Comparison of ENCODE assay signal across 22 mouse cellular contexts in genomic region chr2:146314751-146315150, GRCm38 (mm10).
DNase-seq lines count a peak whose midpoint lies in the region; ATAC-seq lines count a peak whose summit lies in the region.
"Had no signal": no experiment of that assay in that cellular context is flagged by ENCODE, and none has a peak within 500 bp of the region (broad histone marks: within the 10 kb centered on the region; RNA-seq: fewer than 3 reads in every experiment).

No protein-coding gene starts in this region.

- H3K27ac ChIP-seq in midbrain, embryonic 12.5 days (replicated peaks), result 0 out of 2 replicates have a peak overlapping the region, but pooled peaks have one; percentile 3
- no peak overlapping the region; the same call in 1 of the 2 replicates for H3K27ac ChIP-seq in midbrain, embryonic 13.5 days
- H3K27ac ChIP-seq: embryonic facial prominence, embryonic 12.5 days; forebrain, embryonic 12.5 days; hindbrain, embryonic 12.5 days; limb, embryonic 12.5 days; liver, embryonic 12.5 days; midbrain, embryonic 15.5 days had no signal

- DNase-seq in kidney, adult 8-10 months, result peak; percentile 21 to 35
- peak; percentile 10 for DNase-seq in kidney, postnatal 10 days
- no peak for DNase-seq in gastrocnemius, postnatal 36 days
- no peak for DNase-seq in layer of hippocampus, adult 18-20 months (ENCODE audit: low spot score in 2 of 2)
- DNase-seq: adrenal gland, postnatal 10 days; B cell, adult 2 months; cerebellum, adult 9-11 months; lung, adult 2 months; right cerebral cortex, adult 18-20 months; right cerebral cortex, postnatal 4 days had no signal

- H3K9ac ChIP-seq in midbrain, embryonic 12.5 days (replicated peaks), result no peak overlapping the region
- no peak overlapping the region for H3K9ac ChIP-seq in midbrain, embryonic 13.5 days (replicated peaks)
- H3K9ac ChIP-seq: embryonic facial prominence, embryonic 12.5 days; forebrain, embryonic 12.5 days; hindbrain, embryonic 12.5 days; limb, embryonic 12.5 days; liver, embryonic 12.5 days; midbrain, embryonic 15.5 days had no signal

- no peak overlapping the region for H3K4me3 ChIP-seq in midbrain, embryonic 12.5 days
- no peak overlapping the region for H3K4me3 ChIP-seq in midbrain, embryonic 13.5 days (replicated peaks)
- H3K4me3 ChIP-seq: embryonic facial prominence, embryonic 12.5 days; forebrain, embryonic 12.5 days; hindbrain, embryonic 12.5 days; limb, embryonic 12.5 days; liver, embryonic 12.5 days; midbrain, embryonic 15.5 days had no signal

- H3K36me3 ChIP-seq in midbrain, embryonic 12.5 days, result no peaks in the 10 kb centered on the region
- H3K36me3 ChIP-seq in midbrain, embryonic 13.5 days, result no peaks in the 10 kb centered on the region
- H3K36me3 ChIP-seq: embryonic facial prominence, embryonic 12.5 days; forebrain, embryonic 12.5 days; hindbrain, embryonic 12.5 days; limb, embryonic 12.5 days; midbrain, embryonic 15.5 days had no signal

- H3K27me3 ChIP-seq in midbrain, embryonic 12.5 days, result no peaks in the 10 kb centered on the region
- peaks cover 3% of the 10 kb centered on the region; the same call in 1 of the 2 replicates for H3K27me3 ChIP-seq in midbrain, embryonic 13.5 days
- H3K27me3 ChIP-seq: CH12.LX; embryonic facial prominence, embryonic 12.5 days; forebrain, embryonic 12.5 days; hindbrain, embryonic 12.5 days; limb, embryonic 12.5 days; liver, embryonic 12.5 days; midbrain, embryonic 15.5 days had no signal

- ATAC-seq in midbrain, embryonic 12.5 days (ENCODE audit: low FRiP score, low read depth), result no peak
- ATAC-seq in midbrain, embryonic 13.5 days, result no peak
- ATAC-seq in frontal cortex, adult (ENCODE audit: low TSS enrichment), result no peak
- ATAC-seq: activated CD4-positive, CD25-positive, alpha-beta regulatory T cell, adult 4 months; liver, embryonic 12.5 days; midbrain, embryonic 15.5 days had no signal

- no peak overlapping the region for H3K4me2 ChIP-seq in midbrain, embryonic 12.5 days (replicated peaks)
- H3K4me2 ChIP-seq in midbrain, embryonic 13.5 days (replicated peaks), result no peak overlapping the region
- H3K4me2 ChIP-seq: embryonic facial prominence, embryonic 12.5 days; forebrain, embryonic 12.5 days; hindbrain, embryonic 12.5 days; limb, embryonic 12.5 days; liver, embryonic 12.5 days; midbrain, embryonic 15.5 days had no signal

- H3K4me1 ChIP-seq in midbrain, embryonic 12.5 days, result peaks cover 14% of the 10 kb centered on the region; the same call in 1 of the 2 replicates
- peaks cover 4% of the 10 kb centered on the region for H3K4me1 ChIP-seq in midbrain, embryonic 13.5 days (replicated peaks)
- H3K4me1 ChIP-seq: embryonic facial prominence, embryonic 12.5 days; limb, embryonic 12.5 days; liver, embryonic 12.5 days; midbrain, embryonic 15.5 days had no signal

- H3K9me3 ChIP-seq in midbrain, embryonic 12.5 days, result no peaks in the 10 kb centered on the region
- H3K9me3 ChIP-seq in midbrain, embryonic 13.5 days, result no peaks in the 10 kb centered on the region
- H3K9me3 ChIP-seq: embryonic facial prominence, embryonic 12.5 days; forebrain, embryonic 12.5 days; G1E; hindbrain, embryonic 12.5 days; limb, embryonic 12.5 days; liver, embryonic 12.5 days; midbrain, embryonic 15.5 days had no signal

- WGBS in midbrain, embryonic 12.5 days, result 88% methylated on average over 5 of the region's 5 CpGs
- WGBS in midbrain, embryonic 13.5 days, result 85% methylated on average over 5 of the region's 5 CpGs

- intact Hi-C loops in gastrocnemius, postnatal 36 days (cut with DNase I), result no loop called here

Comparison
In these comparisons a context has a peak if more than half of its experiments do, and no peak if none do; other contexts are left out.
1. DNase-seq: peak in kidney, adult 8-10 months (2 of 2) and kidney, postnatal 10 days (single experiment); none in gastrocnemius, postnatal 36 days (0 of 2) and layer of hippocampus, adult 18-20 months (0 of 2).